Mouse (Mus musculus) T-helper 17 cell (primary cell): ENCODE measurements around the gene Olfml2b.

ENCODE experiments used
- in situ Hi-C, 2 experiments: fragments of 300-600 bp; cut with MboI, MseI; formaldehyde crosslinking; loops; 1 replicate in 1 of 2; 2 replicates in 1 of 2; pipeline ENCODE4 v1.15.1; 2025; ENCODE audit warnings: high pct_unique_total_duplicates in 2 of 2

Olfml2b gene

DNA sequence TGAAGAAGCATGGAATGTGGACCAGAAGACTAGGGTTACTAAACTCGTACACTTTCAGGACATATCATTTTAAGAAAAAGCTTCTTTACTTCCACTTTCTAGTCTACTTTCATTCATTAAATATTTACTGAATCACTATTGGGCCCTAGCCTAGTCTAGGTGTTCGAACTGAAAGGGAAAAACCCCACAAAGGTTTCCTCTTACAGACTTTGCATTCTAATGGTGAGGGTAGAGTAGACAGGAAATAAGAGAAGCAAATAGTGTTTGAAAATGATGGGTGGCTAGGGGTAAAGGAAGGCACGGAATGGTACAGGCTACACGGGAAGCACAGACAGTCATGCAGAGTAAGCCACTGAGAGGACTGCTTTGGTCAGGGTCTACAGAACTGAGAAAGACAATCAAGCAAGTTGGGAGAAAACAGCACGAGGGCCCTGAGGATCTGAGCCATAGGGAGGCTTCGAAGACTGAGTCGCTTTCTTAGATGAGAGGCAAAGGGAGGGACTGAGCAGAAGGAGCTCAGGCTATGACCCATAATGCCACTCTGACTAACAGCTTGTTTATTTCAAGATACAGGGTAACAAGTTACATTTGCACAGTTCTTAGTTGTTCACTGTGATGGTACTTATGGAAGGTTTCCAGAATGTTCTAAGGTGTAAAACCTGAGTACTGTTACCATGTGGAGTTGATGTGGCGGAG lies 85.1 kb downstream of the Olfml2b start:
- in situ Hi-C loops = no loop called here

- in situ Hi-C loops = no loop called here
Observed at GRCm38 (mm10) chr1:170731865-170732595, 87.7 kb downstream of the Olfml2b start.
